Mouse (Mus musculus): ENCODE results near the gene Gnaz.

- TF ChIP-seq POLR2A (IDR thresholded peaks at IDR 0.05; ENCODE audit: extremely low read depth, insufficient read depth, low read length) (no peak), CTCF (IDR thresholded peaks at IDR 0.05; ENCODE audit: extremely low read depth, insufficient read depth, low read length) (no peak)
Observed at GRCm38 (mm10) chr10:75028743-75029142, 61.8 kb downstream of the Gnaz start.
